Comparison of ENCODE assay signal across 9 mouse cellular contexts in genomic region chr11:81613869-81614620, GRCm38 (mm10).
DNase-seq lines count a peak whose midpoint lies in the region; ATAC-seq and TF ChIP-seq lines count a peak whose summit lies in the region.
"Had no signal": no experiment of that assay in that cellular context is flagged by ENCODE, and none has a peak within 500 bp of the region (broad histone marks: within the 10 kb centered on the region; RNA-seq: fewer than 3 reads in every experiment).

No protein-coding gene starts in this region.

- peaks cover 39% of the 10 kb centered on the region for H3K27me3 ChIP-seq in forebrain, embryonic 10.5 days (ENCODE audit: poor library complexity, severe bottlenecking)
- peaks cover 5% of the 10 kb centered on the region; the same call in 1 of the 2 replicates for H3K27me3 ChIP-seq in intestine, embryonic 16.5 days (replicated peaks; ENCODE audit: control insufficient read depth, insufficient read depth, low read length)
- H3K27me3 ChIP-seq in neural tube, embryonic 12.5 days (replicated peaks), result 0 out of 2 replicates have a peak, but pooled peaks cover 4% of the 10 kb centered on the region

- no peak for TF ChIP-seq CTCF in layer of hippocampus, adult 2 months (conservative IDR thresholded peaks at IDR 0.05)

- H3K4me2 ChIP-seq in intestine, embryonic 16.5 days (ENCODE audit: low read depth, low read length), result peak overlapping the region; percentile 60
- H3K4me2 ChIP-seq in neural tube, embryonic 12.5 days (replicated peaks), result peak overlapping the region; percentile 54

- no peak for DNase-seq in layer of hippocampus, adult 2 months (ENCODE audit: low spot score in 2 of 2)
- no peak for DNase-seq in layer of hippocampus, adult 8-10 months (ENCODE audit: low spot score in 2 of 2)
- DNase-seq in forebrain, embryonic 10.5 days (ENCODE audit: extremely low spot score, low spot score), result no peak
- no peak for DNase-seq in adrenal gland, postnatal 14 days
- DNase-seq in adrenal gland, postnatal 25 days, result no peak
- no peak for DNase-seq in cerebellum, adult 11-12 months

- peaks cover 33% of the 10 kb centered on the region for H3K4me1 ChIP-seq in forebrain, embryonic 10.5 days
- H3K4me1 ChIP-seq in intestine, embryonic 16.5 days (ENCODE audit: control insufficient read depth, insufficient read depth, low read length), result peaks cover 10% of the 10 kb centered on the region
- peaks cover 19% of the 10 kb centered on the region for H3K4me1 ChIP-seq in neural tube, embryonic 12.5 days

- peak overlapping the region; percentile 49 for H3K4me3 ChIP-seq in layer of hippocampus, adult 2 months
- peak overlapping the region; percentile 51 for H3K4me3 ChIP-seq in forebrain, embryonic 10.5 days
- H3K4me3 ChIP-seq in intestine, embryonic 16.5 days (ENCODE audit: low read length), result peak overlapping the region; percentile 27
- no peak overlapping the region for H3K4me3 ChIP-seq in neural tube, embryonic 12.5 days

- H3K9ac ChIP-seq in intestine, embryonic 16.5 days (ENCODE audit: low read depth, low read length), result no peak overlapping the region
- H3K9ac ChIP-seq in neural tube, embryonic 12.5 days, result 0 out of 2 replicates have a peak overlapping the region, but pooled peaks have one; percentile 5
- H3K9ac ChIP-seq: liver, embryonic 14.5 days had no signal

- no peaks in the 10 kb centered on the region for H3K36me3 ChIP-seq in forebrain, embryonic 10.5 days (replicated peaks)
- no peaks in the 10 kb centered on the region for H3K36me3 ChIP-seq in intestine, embryonic 16.5 days (ENCODE audit: control insufficient read depth, insufficient read depth, low read length)
- H3K36me3 ChIP-seq in neural tube, embryonic 12.5 days, result no peaks in the 10 kb centered on the region

- H3K9me3 ChIP-seq in forebrain, embryonic 10.5 days, result no peaks in the 10 kb centered on the region
- H3K9me3 ChIP-seq in intestine, embryonic 16.5 days (ENCODE audit: control insufficient read depth, low read length), result no peaks in the 10 kb centered on the region
- H3K9me3 ChIP-seq in neural tube, embryonic 12.5 days, result no peaks in the 10 kb centered on the region

- ATAC-seq in intestine, embryonic 16.5 days, result no peak
- no peak for ATAC-seq in neural tube, embryonic 12.5 days (ENCODE audit: low FRiP score, low read depth)

- no peak overlapping the region for H3K27ac ChIP-seq in layer of hippocampus, adult 2 months
- H3K27ac ChIP-seq in forebrain, embryonic 10.5 days, result peak overlapping the region; percentile 86; the same call in 1 of the 2 replicates
- H3K27ac ChIP-seq in intestine, embryonic 16.5 days (ENCODE audit: low read length), result no peak overlapping the region
- no peak overlapping the region for H3K27ac ChIP-seq in neural tube, embryonic 12.5 days
- H3K27ac ChIP-seq: liver, embryonic 14.5 days had no signal

- WGBS in forebrain, embryonic 10.5 days, result 39% methylated on average over 10 of the region's 10 CpGs
- 21% methylated on average over 10 of the region's 10 CpGs for WGBS in intestine, embryonic 16.5 days
- 25% methylated on average over 10 of the region's 10 CpGs for WGBS in neural tube, embryonic 12.5 days
